Mouse (Mus musculus) kidney, embryonic 15.5 days (tissue): Measurements from ENCODE around the gene Ghitm. TPM values are rescaled to one million over a fixed set of nuclear protein-coding genes. Genes with fewer than 3 reads are reported as not detected.

Source experiments
- ATAC-seq: fragments of 200-750 bp; cut with Nextera tagmentation; replicated peaks from 2 replicates; pipeline ENCODE4 v1.8.0; 2017; ENCODE audit warnings: moderate TSS enrichment; ENCODE audit not compliant: low FRiP score
- H3K27ac ChIP-seq: fragments of 300-500 bp; sonication (generic); 2 replicates; pipeline ENCODE4 v1.5.1; 2015; ENCODE audit warnings: mild to moderate bottlenecking, inconsistent platforms
- H3K27me3 ChIP-seq: fragments of 300-500 bp; sonication (generic); 2 replicates; pipeline ENCODE4 v1.6.1; 2015; ENCODE audit warnings: inconsistent platforms
- H3K36me3 ChIP-seq: fragments of 300-500 bp; sonication (generic); 2 replicates; pipeline ENCODE4 v1.6.1; 2015; ENCODE audit warnings: inconsistent platforms
- H3K4me1 ChIP-seq: fragments of 300-500 bp; sonication (generic); 2 replicates; pipeline ENCODE4 v1.6.1; 2015; ENCODE audit warnings: inconsistent platforms
- H3K4me2 ChIP-seq: fragments of 300-500 bp; sonication (generic); 2 replicates; pipeline ENCODE4 v1.6.1; 2015; ENCODE audit warnings: moderate library complexity, mild to moderate bottlenecking, inconsistent platforms
- H3K4me3 ChIP-seq: fragments of 300-500 bp; sonication (generic); replicated peaks from 2 replicates; pipeline ENCODE4 v1.5.1; 2015; ENCODE audit warnings: mild to moderate bottlenecking, inconsistent platforms
- H3K9ac ChIP-seq: fragments of 300-500 bp; sonication (generic); 2 replicates; pipeline ENCODE4 v1.6.1; 2015; ENCODE audit warnings: mild to moderate bottlenecking, inconsistent platforms
- H3K9me3 ChIP-seq: fragments of 300-500 bp; sonication (generic); replicated peaks from 2 replicates; pipeline ENCODE4 v1.6.1; 2016; ENCODE audit warnings: inconsistent platforms
- WGBS: fragments of 180-500 bp; shearing (Covaris S2); methylation state at CpG from one replicate; pipeline ENCODE4 v1.1.7; 2015; ENCODE audit warnings: mixed read lengths; 5-methylcytosine and 5-hydroxymethylcytosine counted together
- polyA plus RNA-seq: library from polyadenylated mRNA; unstranded; fragments of >200 nt; fragmentation: Nextera tagmentation; extraction: Ambion mirVana; gene quantifications from 2 replicates; pipeline ENCODE4 v1.2.1, GENCODE M21; 2015

Gene Ghitm
- polyA plus RNA-seq, 1 experiment from 2014 or later: 229 TPM

DNA sequence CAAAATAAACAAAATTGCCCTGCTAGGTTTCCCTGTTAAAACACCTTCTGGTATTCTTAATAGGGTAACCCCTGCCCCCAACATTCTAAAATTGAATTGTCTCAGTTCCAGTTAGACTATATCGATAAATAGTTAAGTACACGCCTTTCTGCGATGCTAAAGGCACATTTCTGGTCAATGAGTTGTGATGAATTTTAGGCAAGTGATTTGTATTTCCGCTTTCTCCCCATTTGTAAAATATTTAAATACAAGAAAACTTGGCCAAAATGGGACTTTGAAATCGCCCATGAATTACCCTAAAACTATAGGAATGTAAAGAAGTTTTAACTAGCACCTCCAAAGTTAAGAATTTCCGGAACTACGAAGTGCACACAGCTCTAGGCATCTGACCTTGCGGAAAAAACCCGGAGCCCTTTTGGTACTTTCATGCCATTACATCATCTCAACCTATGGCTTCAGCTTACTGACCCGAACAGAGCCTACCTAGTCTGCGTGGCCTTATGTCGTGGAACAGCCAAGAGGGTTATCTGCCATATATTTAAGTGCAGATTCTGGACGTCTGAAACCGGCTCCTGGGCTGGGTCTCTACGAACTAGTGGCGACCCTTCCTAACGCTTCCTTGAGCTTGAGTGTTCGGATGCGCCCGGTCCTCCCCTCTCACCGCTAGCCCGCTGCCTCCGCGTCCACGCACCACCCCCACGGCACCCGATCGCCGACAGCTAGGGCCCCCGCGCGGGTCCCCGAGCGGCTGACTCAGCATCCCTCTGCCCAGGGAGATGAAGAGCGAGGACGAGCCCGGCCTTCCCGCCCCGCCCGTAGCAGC is 557 bp downstream of the Ghitm start:
- 2% methylated on average over 40 of the region's 40 CpGs for WGBS
- Histone ChIP-seq H3K27ac (peak overlapping the region; percentile 92), H3K4me3 (peak overlapping the region; percentile 96), H3K4me2 (peak overlapping the region; percentile 56), H3K9me3 (no peaks in the 10 kb centered on the region), H3K27me3 (no peaks in the 10 kb centered on the region), H3K4me1 (peaks cover 8% of the 10 kb centered on the region), H3K9ac (peak overlapping the region; percentile 90), H3K36me3 (peaks cover 34% of the 10 kb centered on the region)
- ATAC-seq: peak; percentile 10; the same call in 1 of the 2 replicates

DNA sequence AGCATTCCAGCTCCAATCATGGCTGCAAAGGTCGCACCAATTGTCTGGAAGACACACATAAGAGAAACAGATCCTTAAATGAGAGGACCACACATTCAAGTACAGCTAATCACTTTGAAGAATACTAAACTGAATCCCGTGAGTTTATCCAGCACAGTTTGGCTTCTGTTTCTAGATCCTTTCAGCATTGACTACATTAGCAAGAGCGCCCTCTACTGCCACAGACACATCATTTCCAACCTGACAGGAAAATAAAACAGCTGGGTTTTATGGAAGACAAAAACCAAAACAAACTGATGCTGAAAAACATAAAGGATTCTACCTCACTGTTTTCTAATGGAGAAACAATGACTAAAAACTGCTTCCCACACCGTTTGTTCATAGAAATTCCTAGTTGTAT is 7.4 kb downstream of the Ghitm start:
- H3K4me1 ChIP-seq: no peaks in the 10 kb centered on the region
- H3K27ac ChIP-seq: no peak overlapping the region
- H3K36me3 ChIP-seq: peaks cover 90% of the 10 kb centered on the region
- H3K9ac ChIP-seq: no peak overlapping the region
- H3K4me3 ChIP-seq: no peak overlapping the region
- H3K9me3 ChIP-seq: no peaks in the 10 kb centered on the region
- WGBS: 47% methylated on average over 4 of the region's 4 CpGs
- no peaks in the 10 kb centered on the region for H3K27me3 ChIP-seq
- ATAC-seq: no peak
- no peak overlapping the region for H3K4me2 ChIP-seq

- no peak overlapping the region for H3K4me2 ChIP-seq
- no peaks in the 10 kb centered on the region for H3K9me3 ChIP-seq
- peaks cover 50% of the 10 kb centered on the region for H3K36me3 ChIP-seq
- ATAC-seq: no peak
- no peaks in the 10 kb centered on the region for H3K27me3 ChIP-seq
- 96% methylated on average over 4 of the region's 4 CpGs for WGBS
- no peak overlapping the region for H3K9ac ChIP-seq
- H3K4me3 ChIP-seq: no peak overlapping the region
- H3K4me1 ChIP-seq: no peaks in the 10 kb centered on the region
- H3K27ac ChIP-seq: no peak overlapping the region
Observed at GRCm38 (mm10) chr14:37119233-37119632, 15.8 kb downstream of the Ghitm start.

GRCm38 (mm10) chr14:37113922-37114321 is 21.1 kb downstream of the Ghitm start, which contains the start of gene 2610528A11Rik:
2610528A11Rik (minus strand) TSS chr14:37114022.
- Histone ChIP-seq H3K36me3 (peaks cover 6% of the 10 kb centered on the region; the same call in 1 of the 2 replicates), H3K27ac (no peak within 1 kb of the TSS), H3K27me3 (no peaks in the 10 kb centered on the region), H3K4me2 (no peak within 1 kb of the TSS), H3K9ac (no peak within 1 kb of the TSS), H3K4me1 (peaks cover 7% of the 10 kb centered on the region; the same call in 1 of the 2 replicates), H3K4me3 (no peak within 1 kb of the TSS), H3K9me3 (no peaks in the 10 kb centered on the region)
- ATAC-seq: no peak
- WGBS: 72% methylated on average over 3 of the region's 3 CpGs

DNA sequence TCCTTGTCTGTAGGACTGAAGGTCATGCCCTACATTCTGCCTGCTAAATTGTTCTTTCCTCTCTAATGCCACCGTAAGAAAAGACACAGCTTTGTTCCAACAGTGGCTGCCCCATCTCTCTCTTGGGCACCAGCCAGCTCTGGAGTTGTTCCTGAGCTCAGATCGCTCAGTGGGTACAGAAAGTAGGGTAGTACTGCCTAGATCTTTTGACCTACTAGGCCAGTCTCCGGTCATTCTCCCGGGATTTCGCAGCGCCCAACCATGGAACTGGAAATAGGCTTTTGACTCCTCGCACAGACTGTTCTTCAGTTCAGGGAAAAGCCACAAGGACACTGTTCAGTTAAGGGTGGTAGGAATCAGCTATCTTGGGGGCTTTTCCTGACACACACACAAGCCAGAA is 22.1 kb downstream of the Ghitm start:
- Histone ChIP-seq H3K36me3 (no peaks in the 10 kb centered on the region), H3K4me3 (no peak overlapping the region), H3K4me1 (peaks cover 7% of the 10 kb centered on the region; the same call in 1 of the 2 replicates), H3K9me3 (no peaks in the 10 kb centered on the region), H3K27ac (no peak overlapping the region), H3K9ac (no peak overlapping the region), H3K4me2 (no peak overlapping the region), H3K27me3 (no peaks in the 10 kb centered on the region)
- WGBS: 90% methylated on average over 7 of the region's 7 CpGs
- no peak for ATAC-seq

DNA sequence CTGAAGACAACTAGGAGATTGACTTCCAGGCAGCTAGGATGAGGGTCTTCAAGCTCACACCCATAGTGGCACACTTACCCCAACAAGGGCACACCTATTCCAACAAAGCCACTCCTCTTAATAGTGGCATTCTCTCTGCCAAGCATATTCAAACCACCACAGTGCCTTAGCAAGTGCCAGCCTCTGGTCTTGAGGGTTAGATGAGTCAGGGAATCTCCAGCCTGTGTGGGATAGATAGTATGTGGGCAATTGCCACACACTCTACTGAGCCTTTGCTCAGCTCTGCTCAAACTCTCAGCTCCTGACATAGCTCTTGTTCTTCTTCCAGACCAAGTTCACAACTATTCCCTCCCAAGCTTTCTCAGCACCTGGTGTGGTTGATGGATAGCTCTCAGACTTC is 23.7 kb downstream of the Ghitm start:
- no peak overlapping the region for H3K4me2 ChIP-seq
- no peak overlapping the region for H3K4me3 ChIP-seq
- H3K4me1 ChIP-seq: peaks cover 7% of the 10 kb centered on the region; the same call in 1 of the 2 replicates
- no peak overlapping the region for H3K27ac ChIP-seq
- no peaks in the 10 kb centered on the region for H3K36me3 ChIP-seq
- no peaks in the 10 kb centered on the region for H3K27me3 ChIP-seq
- H3K9ac ChIP-seq: no peak overlapping the region
- no peaks in the 10 kb centered on the region for H3K9me3 ChIP-seq
- ATAC-seq: no peak

GRCm38 (mm10) chr14:37110456-37110855 is 24.6 kb downstream of the Ghitm start:
- H3K4me1 ChIP-seq: peaks cover 7% of the 10 kb centered on the region; the same call in 1 of the 2 replicates
- no peak for ATAC-seq
- no peak overlapping the region for H3K4me3 ChIP-seq
- H3K4me2 ChIP-seq: no peak overlapping the region
- no peak overlapping the region for H3K27ac ChIP-seq
- 44% methylated on average over 2 of the region's 2 CpGs for WGBS
- no peak overlapping the region for H3K9ac ChIP-seq
- H3K27me3 ChIP-seq: no peaks in the 10 kb centered on the region
- no peaks in the 10 kb centered on the region for H3K36me3 ChIP-seq
- no peaks in the 10 kb centered on the region for H3K9me3 ChIP-seq

- Histone ChIP-seq H3K9ac (no peak overlapping the region), H3K27ac (no peak overlapping the region), H3K4me2 (no peak overlapping the region), H3K9me3 (no peaks in the 10 kb centered on the region), H3K36me3 (no peaks in the 10 kb centered on the region), H3K27me3 (no peaks in the 10 kb centered on the region), H3K4me3 (no peak overlapping the region), H3K4me1 (peaks cover 8% of the 10 kb centered on the region; the same call in 1 of the 2 replicates)
- WGBS: 8% methylated on average over 9 of the region's 9 CpGs
- no peak for ATAC-seq
Observed at GRCm38 (mm10) chr14:37109975-37110374, 25.1 kb downstream of the Ghitm start.

DNA sequence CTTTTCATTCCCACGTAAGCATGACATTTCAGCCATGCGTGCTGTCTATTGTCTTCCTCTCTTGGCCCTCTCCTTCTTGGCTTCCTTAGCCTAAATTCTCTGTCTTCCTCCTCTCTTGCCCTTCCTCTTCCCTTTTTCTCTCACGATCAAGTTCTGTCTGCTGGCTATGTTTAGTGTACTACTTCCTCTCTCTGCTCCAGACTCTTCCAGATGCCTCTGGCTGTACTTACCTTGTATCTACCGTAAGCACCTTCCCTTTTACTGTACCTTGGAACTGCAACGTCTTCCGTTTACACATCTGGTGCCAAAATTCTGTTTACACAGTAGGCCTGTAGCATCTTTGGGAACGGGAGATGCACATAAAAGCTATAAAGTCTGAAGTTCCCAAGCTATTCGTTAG is 25.6 kb downstream of the Ghitm start:
- Histone ChIP-seq H3K36me3 (no peaks in the 10 kb centered on the region), H3K9ac (no peak overlapping the region), H3K4me2 (no peak overlapping the region), H3K4me1 (peaks cover 9% of the 10 kb centered on the region; the same call in 1 of the 2 replicates), H3K4me3 (no peak overlapping the region), H3K9me3 (no peaks in the 10 kb centered on the region), H3K27ac (no peak overlapping the region), H3K27me3 (no peaks in the 10 kb centered on the region)
- WGBS: 46% methylated on average over 8 of the region's 8 CpGs
- no peak for ATAC-seq

- no peaks in the 10 kb centered on the region for H3K9me3 ChIP-seq
- peaks cover 9% of the 10 kb centered on the region; the same call in 1 of the 2 replicates for H3K4me1 ChIP-seq
- no peak overlapping the region for H3K4me3 ChIP-seq
- peaks cover 4% of the 10 kb centered on the region; the same call in 1 of the 2 replicates for H3K27me3 ChIP-seq
- no peak for ATAC-seq
- 30% methylated on average over 7 of the region's 7 CpGs for WGBS
- H3K4me2 ChIP-seq: no peak overlapping the region
- no peak overlapping the region for H3K27ac ChIP-seq
- no peak overlapping the region for H3K9ac ChIP-seq
- H3K36me3 ChIP-seq: no peaks in the 10 kb centered on the region
Observed at GRCm38 (mm10) chr14:37105846-37106245, 29.2 kb downstream of the Ghitm start.

- H3K27me3 ChIP-seq: peaks cover 4% of the 10 kb centered on the region; the same call in 1 of the 2 replicates
- 0 out of 2 replicates have a peak, but pooled peaks cover 2% of the 10 kb centered on the region for H3K4me1 ChIP-seq
- ATAC-seq: peak; percentile 81
- WGBS: 31% methylated on average over 5 of the region's 5 CpGs
- no peak overlapping the region for H3K4me2 ChIP-seq
- H3K4me3 ChIP-seq: no peak overlapping the region
- no peak overlapping the region for H3K9ac ChIP-seq
- H3K36me3 ChIP-seq: no peaks in the 10 kb centered on the region
- no peaks in the 10 kb centered on the region for H3K9me3 ChIP-seq
- peak overlapping the region; percentile 3; the same call in 1 of the 2 replicates for H3K27ac ChIP-seq
Observed at GRCm38 (mm10) chr14:37104747-37105146, 30.3 kb downstream of the Ghitm start.

- Histone ChIP-seq H3K9me3 (no peaks in the 10 kb centered on the region), H3K36me3 (no peaks in the 10 kb centered on the region), H3K4me1 (peaks cover 13% of the 10 kb centered on the region), H3K27ac (no peak overlapping the region), H3K4me2 (no peak overlapping the region), H3K9ac (no peak overlapping the region), H3K4me3 (no peak overlapping the region), H3K27me3 (peaks cover 25% of the 10 kb centered on the region)
- 75% methylated on average over 3 of the region's 3 CpGs for WGBS
- no peak for ATAC-seq
Observed at GRCm38 (mm10) chr14:37102484-37102883, 32.6 kb downstream of the Ghitm start.
